Mouse (Mus musculus) myocyte (in vitro differentiated cells): ENCODE results near the gene Rab5c.

Source experiments
- CEBPB ChIP-seq: IDR thresholded peaks from 2 replicates; pipeline ENCODE4 v1.6.1; 2011; ENCODE audit warnings: mild to moderate bottlenecking, moderate library complexity; ENCODE audit not compliant: poor library complexity, insufficient read depth, severe bottlenecking
- E2F4 ChIP-seq: IDR thresholded peaks from one replicate; pipeline ENCODE4 v1.6.1; 2011; ENCODE audit warnings: mild to moderate bottlenecking, control low read depth, moderate library complexity; ENCODE audit not compliant: insufficient read depth
- MAX ChIP-seq: IDR thresholded peaks from one replicate; pipeline ENCODE4 v1.6.1; 2011; ENCODE audit warnings: low read depth, mild to moderate bottlenecking, control low read depth
- MYOD1 ChIP-seq, 3 experiments: IDR thresholded peaks; one replicate each; pipeline ENCODE4 v1.6.1; 2011; ENCODE audit warnings: control low read depth in 2 of 3, low read depth in 2 of 3, mild to moderate bottlenecking in 2 of 3, moderate library complexity in 1 of 3; ENCODE audit not compliant: insufficient read length in 2 of 3, control insufficient read depth in 1 of 3
- MYOG ChIP-seq, 3 experiments: IDR thresholded peaks; one replicate each; pipeline ENCODE4 v1.6.1; 2011; ENCODE audit warnings: control low read depth in 2 of 3, low read depth in 2 of 3, mild to moderate bottlenecking in 2 of 3; ENCODE audit not compliant: insufficient read length in 2 of 3, control insufficient read depth in 1 of 3, insufficient read depth in 1 of 3
- POLR2A ChIP-seq: IDR thresholded peaks from one replicate; pipeline ENCODE4 v1.6.1; 2011; ENCODE audit warnings: low read depth, mild to moderate bottlenecking, control low read depth, moderate library complexity; ENCODE audit not compliant: insufficient read length
- POLR2AphosphoS2 ChIP-seq: IDR thresholded peaks from one replicate; pipeline ENCODE4 v1.6.1; 2011; ENCODE audit warnings: low read depth, control low read depth; ENCODE audit not compliant: insufficient read length
- TCF12 ChIP-seq: IDR thresholded peaks from one replicate; pipeline ENCODE4 v1.6.1; 2011; ENCODE audit warnings: mild to moderate bottlenecking, control low read depth; ENCODE audit not compliant: poor library complexity, insufficient read depth, severe bottlenecking
- USF1 ChIP-seq: IDR thresholded peaks from one replicate; pipeline ENCODE4 v1.6.1; 2011; ENCODE audit warnings: low read depth, mild to moderate bottlenecking, control low read depth, moderate library complexity

GRCm38 (mm10) chr11:100738749-100739148 lies 734 bp upstream of the Rab5c start:
- TF ChIP-seq USF1 (no peak), MYOG (IDR thresholded peaks at IDR 0.05; ENCODE audit: control insufficient read depth in 1 of 3, insufficient read depth in 1 of 3, insufficient read length in 2 of 3, low read depth in 2 of 3) (no peak), POLR2A (no peak), POLR2AphosphoS2 (no peak), MAX (no peak), CEBPB (no peak), E2F4 (no peak), MYOD1 (IDR thresholded peaks at IDR 0.05; ENCODE audit: control insufficient read depth in 1 of 3, insufficient read length in 2 of 3, low read depth in 2 of 3) (no peak), TCF12 (no peak)
